Mouse (Mus musculus) spleen, adult 2 months (tissue): Measurements from ENCODE around the gene Nos3.

ENCODE experiments used
- CTCF ChIP-seq: fragments of 200-500 bp; IDR thresholded peaks from 2 replicates; pipeline ENCODE4 v1.5.1; 2011; ENCODE audit warnings: mild to moderate bottlenecking, inconsistent platforms; ENCODE audit not compliant: insufficient read depth, insufficient read length, insufficient replicate concordance; ENCODE audit errors: extremely low read depth
- POLR2A ChIP-seq: fragments of 200-500 bp; IDR thresholded peaks from 2 replicates; pipeline ENCODE4 v1.6.1; 2011; ENCODE audit warnings: low read depth, low read length, inconsistent platforms

DNA sequence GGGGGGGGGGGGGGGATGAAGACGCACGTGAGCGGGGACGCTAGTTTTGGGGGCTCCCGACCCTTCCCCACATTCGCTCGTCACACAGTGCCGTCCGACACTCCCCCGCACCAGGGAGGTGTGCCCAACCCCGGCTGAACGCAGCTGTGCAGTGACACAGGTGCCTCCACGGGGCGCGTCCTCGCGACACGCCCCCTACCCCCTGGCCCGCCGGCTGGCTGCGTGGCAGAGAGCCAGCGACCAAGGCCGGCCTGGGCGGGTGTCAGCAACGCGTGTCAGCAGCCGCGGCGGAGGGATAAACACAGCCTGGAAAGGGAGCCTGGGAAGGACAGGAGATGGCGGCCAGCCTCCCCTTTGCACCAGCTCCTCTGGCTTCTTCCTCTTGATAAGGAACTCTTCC is 16.1 kb upstream of the Nos3 start:
- TF ChIP-seq CTCF (no peak), POLR2A (no peak)
